Mouse (Mus musculus) heart, embryonic 16.5 days (tissue): ENCODE data around the gene Fam110c. TPM values are rescaled to one million over a fixed set of nuclear protein-coding genes. Genes with fewer than 3 reads are reported as not detected.

Source experiments
- ATAC-seq: fragments of 200-750 bp; cut with Nextera tagmentation; replicated peaks from 2 replicates; pipeline ENCODE4 v1.8.0; 2017; ENCODE audit warnings: moderate number of reproducible peaks; ENCODE audit not compliant: insufficient read depth, low FRiP score; ENCODE audit errors: extremely low read depth
- H3K27ac ChIP-seq: fragments of 300-500 bp; sonication (generic); 2 replicates; pipeline ENCODE4 v1.5.1; 2014; ENCODE audit warnings: mild to moderate bottlenecking, low read length, control low read depth, moderate library complexity
- H3K27me3 ChIP-seq: fragments of 300-500 bp; sonication (generic); 2 replicates; pipeline ENCODE4 v1.6.1; 2014; ENCODE audit warnings: low read length, mixed read lengths; ENCODE audit not compliant: control insufficient read depth, insufficient read depth
- H3K36me3 ChIP-seq: fragments of 300-500 bp; sonication (generic); 2 replicates; pipeline ENCODE4 v1.6.1; 2014; ENCODE audit not compliant: control insufficient read depth, insufficient read depth
- H3K4me1 ChIP-seq: fragments of 300-500 bp; sonication (generic); 2 replicates; pipeline ENCODE4 v1.6.1; 2014; ENCODE audit warnings: low read length, mixed read lengths; ENCODE audit not compliant: control insufficient read depth, insufficient read depth
- H3K4me2 ChIP-seq: fragments of 300-500 bp; sonication (generic); 2 replicates; pipeline ENCODE4 v1.6.1; 2014; ENCODE audit warnings: low read depth, mild to moderate bottlenecking, control low read depth, low read length
- H3K4me3 ChIP-seq: fragments of 300-500 bp; sonication (generic); 2 replicates; pipeline ENCODE4 v1.5.1; 2014; ENCODE audit warnings: mild to moderate bottlenecking, control low read depth, low read length
- H3K9ac ChIP-seq: fragments of 300-500 bp; sonication (generic); 2 replicates; pipeline ENCODE4 v1.6.1; 2014; ENCODE audit warnings: low read length, control low read depth
- H3K9me3 ChIP-seq: fragments of 300-500 bp; sonication (generic); replicated peaks from 2 replicates; pipeline ENCODE4 v1.6.1; 2016; ENCODE audit warnings: low read length; ENCODE audit not compliant: control insufficient read depth
- WGBS: fragments of 180-500 bp; shearing (Covaris S2); extraction: QIAGEN DNeasy Blood & Tissue Kit; methylation state at CpG from one replicate; pipeline ENCODE4 v1.1.7; 2014; 5-methylcytosine and 5-hydroxymethylcytosine counted together
- polyA plus RNA-seq: library from polyadenylated mRNA; unstranded; fragments of >200 nt; fragmentation: Nextera tagmentation; extraction: Ambion mirVana; gene quantifications from 2 replicates; pipeline ENCODE4 v1.2.1, GENCODE M21; 2015

The Fam110c gene
- polyA plus RNA-seq, 1 experiment from 2014 or later: 1.7 TPM

- H3K9me3 ChIP-seq: no peaks in the 10 kb centered on the region
- H3K27me3 ChIP-seq: no peaks in the 10 kb centered on the region
- no peak for ATAC-seq
- peaks cover 10% of the 10 kb centered on the region for H3K4me1 ChIP-seq
- no peak overlapping the region for H3K4me3 ChIP-seq
- H3K36me3 ChIP-seq: no peaks in the 10 kb centered on the region
- H3K27ac ChIP-seq: no peak overlapping the region
- WGBS: 60% methylated on average over 11 of the region's 11 CpGs
- H3K9ac ChIP-seq: no peak overlapping the region
- no peak overlapping the region for H3K4me2 ChIP-seq
Observed at GRCm38 (mm10) chr12:31090882-31091640, 17.4 kb downstream of the Fam110c start.

GRCm38 (mm10) chr12:31092481-31092880 lies 18.8 kb downstream of the Fam110c start:
- Histone ChIP-seq H3K4me2 (no peak overlapping the region), H3K27ac (no peak overlapping the region), H3K27me3 (no peaks in the 10 kb centered on the region), H3K9me3 (no peaks in the 10 kb centered on the region), H3K4me1 (peaks cover 10% of the 10 kb centered on the region), H3K36me3 (no peaks in the 10 kb centered on the region), H3K9ac (no peak overlapping the region), H3K4me3 (no peak overlapping the region)
- 62% methylated on average over 5 of the region's 5 CpGs for WGBS
- no peak for ATAC-seq

GRCm38 (mm10) chr12:31097185-31097584 lies 23.5 kb downstream of the Fam110c start:
- Histone ChIP-seq H3K27ac (no peak overlapping the region), H3K4me2 (no peak overlapping the region), H3K36me3 (no peaks in the 10 kb centered on the region), H3K4me3 (no peak overlapping the region), H3K9ac (no peak overlapping the region), H3K27me3 (no peaks in the 10 kb centered on the region), H3K9me3 (no peaks in the 10 kb centered on the region), H3K4me1 (no peaks in the 10 kb centered on the region)
- ATAC-seq: no peak
- 85% methylated on average over 6 of the region's 6 CpGs for WGBS

- WGBS: 91% methylated on average over 4 of the region's 4 CpGs
Observed at GRCm38 (mm10) chr12:31101190-31101589, 27.5 kb downstream of the Fam110c start.

GRCm38 (mm10) chr12:31101821-31102220 lies 28.2 kb downstream of the Fam110c start:
- Histone ChIP-seq H3K36me3 (no peaks in the 10 kb centered on the region), H3K4me1 (no peaks in the 10 kb centered on the region), H3K9ac (no peak overlapping the region), H3K4me2 (no peak overlapping the region), H3K27me3 (no peaks in the 10 kb centered on the region), H3K27ac (no peak overlapping the region), H3K9me3 (no peaks in the 10 kb centered on the region), H3K4me3 (no peak overlapping the region)
- 84% methylated on average over 4 of the region's 4 CpGs for WGBS
- ATAC-seq: no peak

More at GRCm38 (mm10) chr12:31101190-31101589, 27.5 kb downstream of the Fam110c start:
- Histone ChIP-seq H3K4me2 (no peak overlapping the region), H3K36me3 (no peaks in the 10 kb centered on the region), H3K27me3 (no peaks in the 10 kb centered on the region), H3K9me3 (no peaks in the 10 kb centered on the region), H3K27ac (no peak overlapping the region), H3K9ac (no peak overlapping the region), H3K4me1 (no peaks in the 10 kb centered on the region), H3K4me3 (no peak overlapping the region)
- ATAC-seq: no peak

DNA sequence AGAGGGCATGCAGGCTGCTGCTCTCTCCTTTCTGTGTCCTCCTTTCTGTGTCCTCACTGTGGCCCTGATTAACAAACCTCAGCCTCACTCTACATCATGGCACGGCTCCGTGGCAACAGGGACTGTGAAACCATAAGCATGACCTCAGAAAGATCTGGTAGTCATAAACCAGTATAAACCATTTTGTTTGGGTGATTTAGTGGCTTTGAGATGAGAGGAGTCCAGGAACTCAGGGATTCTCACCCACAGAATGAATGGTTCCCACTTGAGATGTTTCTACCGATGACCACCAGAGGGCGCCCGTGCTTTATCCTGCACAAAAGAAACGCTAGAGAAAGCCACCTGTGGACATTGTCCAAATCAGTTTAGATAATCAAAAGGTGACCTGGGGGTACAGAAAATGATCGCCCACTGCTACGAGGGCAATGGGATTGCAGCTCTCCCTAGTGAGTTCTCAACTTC lies 42.4 kb downstream of the Fam110c start:
- H3K4me1 ChIP-seq: peaks cover 8% of the 10 kb centered on the region; the same call in 1 of the 2 replicates
- no peaks in the 10 kb centered on the region for H3K9me3 ChIP-seq
- ATAC-seq: no peak
- no peak overlapping the region for H3K4me3 ChIP-seq
- 14% methylated on average over 8 of the region's 8 CpGs for WGBS
- no peak overlapping the region for H3K27ac ChIP-seq
- H3K9ac ChIP-seq: no peak overlapping the region
- no peaks in the 10 kb centered on the region for H3K27me3 ChIP-seq
- H3K4me2 ChIP-seq: no peak overlapping the region
- H3K36me3 ChIP-seq: no peaks in the 10 kb centered on the region

DNA sequence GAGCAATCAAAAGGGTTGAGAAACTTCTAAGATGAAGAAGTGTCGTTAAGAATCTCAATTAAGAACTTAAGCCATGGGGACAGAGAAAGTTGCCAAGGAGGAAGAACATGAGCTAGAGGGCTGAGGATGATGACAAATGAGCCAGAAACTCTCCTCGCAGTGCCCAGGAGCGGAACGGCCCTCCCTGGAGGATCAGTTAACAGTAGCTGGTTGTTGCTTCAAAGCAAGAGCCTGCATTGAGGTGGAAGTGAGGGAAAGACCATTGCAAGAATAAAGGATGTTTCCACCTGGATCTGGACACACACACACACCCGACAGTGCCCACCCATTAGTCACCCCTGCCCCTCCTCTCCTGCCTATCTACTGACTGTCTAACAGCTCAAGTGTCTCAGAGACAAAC lies 46.9 kb downstream of the Fam110c start:
- Histone ChIP-seq H3K9ac (no peak overlapping the region), H3K27me3 (no peaks in the 10 kb centered on the region), H3K27ac (no peak overlapping the region), H3K4me2 (no peak overlapping the region), H3K36me3 (no peaks in the 10 kb centered on the region), H3K4me1 (peaks cover 7% of the 10 kb centered on the region; the same call in 1 of the 2 replicates), H3K4me3 (no peak overlapping the region), H3K9me3 (no peaks in the 10 kb centered on the region)
- ATAC-seq: no peak
- 69% methylated on average over 5 of the region's 5 CpGs for WGBS

- peaks cover 7% of the 10 kb centered on the region; the same call in 1 of the 2 replicates for H3K4me1 ChIP-seq
- no peak overlapping the region for H3K4me2 ChIP-seq
- H3K27me3 ChIP-seq: no peaks in the 10 kb centered on the region
- H3K27ac ChIP-seq: no peak overlapping the region
- H3K36me3 ChIP-seq: no peaks in the 10 kb centered on the region
- no peak overlapping the region for H3K9ac ChIP-seq
- no peak overlapping the region for H3K4me3 ChIP-seq
- ATAC-seq: no peak
- 60% methylated on average over 6 of the region's 6 CpGs for WGBS
- no peaks in the 10 kb centered on the region for H3K9me3 ChIP-seq
Observed at GRCm38 (mm10) chr12:31122892-31123622, 49.4 kb downstream of the Fam110c start.

DNA sequence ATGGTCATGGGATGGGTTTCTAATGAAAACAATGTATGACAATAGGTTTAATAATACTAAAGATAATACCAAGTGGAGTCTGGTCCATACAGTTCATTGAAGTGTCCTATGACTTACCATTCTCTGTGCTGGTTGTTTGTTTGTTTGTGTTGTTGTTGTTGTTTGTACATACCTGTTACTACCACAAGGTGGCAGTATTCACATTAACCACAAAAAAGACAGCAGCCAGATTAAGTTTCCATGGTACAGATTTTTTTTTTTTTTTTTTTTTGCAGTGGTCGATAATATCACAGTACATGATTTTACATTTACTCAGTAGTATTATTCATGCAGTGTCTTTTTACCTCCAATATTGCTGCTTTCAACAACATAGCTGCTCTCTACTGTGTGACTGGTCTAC lies 52.4 kb downstream of the Fam110c start:
- no peak for ATAC-seq
- Histone ChIP-seq H3K27ac (no peak overlapping the region), H3K4me3 (no peak overlapping the region), H3K9ac (no peak overlapping the region), H3K4me2 (no peak overlapping the region), H3K4me1 (peaks cover 2% of the 10 kb centered on the region; the same call in 1 of the 2 replicates), H3K36me3 (no peaks in the 10 kb centered on the region), H3K9me3 (no peaks in the 10 kb centered on the region), H3K27me3 (no peaks in the 10 kb centered on the region)
- WGBS: 20% methylated on average over 1 of the region's 1 CpGs
